Mouse (Mus musculus) megakaryocyte, embryonic 14.5 days (primary cell): ENCODE measurements around the gene Ddah2.

Source experiments
- FLI1 ChIP-seq: IDR thresholded peaks from 2 replicates; pipeline ENCODE4 v1.6.1; 2012; ENCODE audit warnings: low read length, inconsistent platforms, mixed read lengths
- GATA1 ChIP-seq: IDR thresholded peaks from 3 replicates; pipeline ENCODE4 v1.6.1; 2012; ENCODE audit warnings: mixed read lengths, low read length, inconsistent platforms, borderline replicate concordance

GRCm38 (mm10) chr17:35076507-35077176 lies 17.8 kb downstream of the Ddah2 start, which contains the start of gene Ly6g6e:
- no peak for TF ChIP-seq GATA1
- TF ChIP-seq FLI1 = no peak
